Mouse (Mus musculus) liver, embryonic 11.5 days (tissue): ENCODE measurements around the gene Mrrf. TPM values are rescaled to one million over a fixed set of nuclear protein-coding genes. Genes with fewer than 3 reads are reported as not detected.

Experiments used
- ATAC-seq: fragments of 200-750 bp; cut with Nextera tagmentation; replicated peaks from 2 replicates; pipeline ENCODE4 v1.8.0; 2017; ENCODE audit warnings: moderate number of reproducible peaks, mild to moderate bottlenecking, moderate TSS enrichment, moderate library complexity; ENCODE audit not compliant: low FRiP score
- DNase-seq: peaks from one replicate; pipeline ENCODE4 v3.0.0-alpha.2; 2017; ENCODE audit warnings: low spot score
- H3K27ac ChIP-seq: fragments of 300-500 bp; sonication (generic); 2 replicates; pipeline ENCODE4 v1.5.1; 2014; ENCODE audit warnings: mild to moderate bottlenecking, low read depth, low read length, control low read depth
- H3K27me3 ChIP-seq: fragments of 300-500 bp; sonication (generic); replicated peaks from 2 replicates; pipeline ENCODE4 v1.6.1; 2014; ENCODE audit warnings: low read length, mixed read lengths; ENCODE audit not compliant: control insufficient read depth, insufficient read depth
- H3K36me3 ChIP-seq: fragments of 300-500 bp; sonication (generic); 2 replicates; pipeline ENCODE4 v1.6.1; 2014; ENCODE audit warnings: mild to moderate bottlenecking, low read length, moderate library complexity, mixed read lengths; ENCODE audit not compliant: control insufficient read depth, insufficient read depth
- H3K4me1 ChIP-seq: fragments of 300-500 bp; sonication (generic); replicated peaks from 2 replicates; pipeline ENCODE4 v1.6.1; 2014; ENCODE audit warnings: low read length, mixed read lengths; ENCODE audit not compliant: control insufficient read depth, insufficient read depth
- H3K4me2 ChIP-seq: fragments of 300-500 bp; sonication (generic); 2 replicates; pipeline ENCODE4 v1.6.1; 2014; ENCODE audit warnings: mild to moderate bottlenecking, control low read depth, moderate library complexity
- H3K4me3 ChIP-seq: fragments of 300-500 bp; sonication (generic); 2 replicates; pipeline ENCODE4 v1.5.1; 2014; ENCODE audit warnings: low read depth, low read length, control low read depth
- H3K9ac ChIP-seq: fragments of 300-500 bp; sonication (generic); 2 replicates; pipeline ENCODE4 v1.6.1; 2014; ENCODE audit warnings: low read depth, low read length, control low read depth
- H3K9me3 ChIP-seq: fragments of 300-500 bp; sonication (generic); 2 replicates; pipeline ENCODE4 v1.6.1; 2016; ENCODE audit warnings: low read length, inconsistent platforms, mixed read lengths; ENCODE audit not compliant: control insufficient read depth
- WGBS: fragments of 180-500 bp; shearing (Covaris S2); extraction: QIAGEN DNeasy Blood & Tissue Kit; methylation state at CpG from one replicate; pipeline ENCODE4 v1.1.7; 2014; 5-methylcytosine and 5-hydroxymethylcytosine counted together
- polyA plus RNA-seq: library from polyadenylated mRNA; unstranded; fragments of >200 nt; fragmentation: Nextera tagmentation; extraction: Ambion mirVana; gene quantifications from 2 replicates; pipeline ENCODE4 v1.2.1, GENCODE M21; 2014

The Mrrf gene
- polyA plus RNA-seq, 1 experiment from 2014 or later: 31.4 TPM

- no peaks in the 10 kb centered on the region for H3K36me3 ChIP-seq
- no peak overlapping the region for H3K4me3 ChIP-seq
- no peaks in the 10 kb centered on the region for H3K9me3 ChIP-seq
- ATAC-seq (no peak), DNase-seq (no peak)
- WGBS: 77% methylated on average over 5 of the region's 5 CpGs
- no peaks in the 10 kb centered on the region for H3K27me3 ChIP-seq
- H3K27ac ChIP-seq: no peak overlapping the region; the same call in 1 of the 2 replicates
- H3K9ac ChIP-seq: no peak overlapping the region
- peaks cover 11% of the 10 kb centered on the region for H3K4me1 ChIP-seq
- no peak overlapping the region for H3K4me2 ChIP-seq
Observed at GRCm38 (mm10) chr2:36236889-36237288, 100.7 kb downstream of the Mrrf start.

GRCm38 (mm10) chr2:36237557-36237956 is 101.4 kb downstream of the Mrrf start:
- no peaks in the 10 kb centered on the region for H3K27me3 ChIP-seq
- H3K9ac ChIP-seq: no peak overlapping the region
- no peak overlapping the region for H3K4me3 ChIP-seq
- peaks cover 11% of the 10 kb centered on the region for H3K4me1 ChIP-seq
- H3K4me2 ChIP-seq: no peak overlapping the region
- ATAC-seq (no peak), DNase-seq (no peak)
- H3K9me3 ChIP-seq: no peaks in the 10 kb centered on the region
- no peaks in the 10 kb centered on the region for H3K36me3 ChIP-seq
- no peak overlapping the region for H3K27ac ChIP-seq
- 87% methylated on average over 6 of the region's 6 CpGs for WGBS

DNA sequence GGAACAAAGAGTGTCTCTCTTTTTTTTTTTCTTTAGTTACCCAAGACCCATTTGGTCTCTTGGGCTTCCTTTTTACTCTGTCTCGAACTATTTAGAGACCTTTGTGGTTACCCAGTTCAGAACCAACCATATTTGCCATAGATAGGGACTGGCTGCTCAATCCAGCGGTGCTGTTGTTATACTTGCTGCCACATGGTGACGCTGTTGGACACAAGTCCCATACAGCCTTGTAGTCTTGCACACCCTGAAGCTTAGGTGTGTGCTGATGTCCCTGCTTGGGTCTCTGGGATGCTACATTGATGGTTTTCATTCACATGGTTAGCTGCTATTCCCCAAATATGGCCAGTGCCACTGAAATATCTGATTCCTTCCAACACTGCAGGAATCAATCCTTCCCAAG is 102.3 kb downstream of the Mrrf start:
- Histone ChIP-seq H3K4me1 (peaks cover 11% of the 10 kb centered on the region), H3K27me3 (no peaks in the 10 kb centered on the region), H3K36me3 (no peaks in the 10 kb centered on the region), H3K9ac (no peak overlapping the region), H3K27ac (no peak overlapping the region), H3K9me3 (no peaks in the 10 kb centered on the region), H3K4me3 (no peak overlapping the region), H3K4me2 (no peak overlapping the region)
- DNase-seq (no peak), ATAC-seq (no peak)
- 74% methylated on average over 3 of the region's 3 CpGs for WGBS

GRCm38 (mm10) chr2:36238951-36239350 is 102.8 kb downstream of the Mrrf start:
- WGBS: 82% methylated on average over 2 of the region's 2 CpGs
- no peak for DNase-seq
- no peaks in the 10 kb centered on the region for H3K36me3 ChIP-seq
- no peaks in the 10 kb centered on the region for H3K9me3 ChIP-seq
- no peak overlapping the region for H3K9ac ChIP-seq
- peaks cover 11% of the 10 kb centered on the region for H3K4me1 ChIP-seq
- H3K27me3 ChIP-seq: no peaks in the 10 kb centered on the region
- no peak overlapping the region for H3K27ac ChIP-seq
- H3K4me2 ChIP-seq: no peak overlapping the region
- ATAC-seq: no peak
- no peak overlapping the region for H3K4me3 ChIP-seq

Other genes with a start within 250 kb of the Mrrf start
- 0.36 and 0.45 TPM in 2 replicates for gene Ttll11, start 156.5 kb upstream of the Mrrf start, polyA plus RNA-seq
- 251 and 269 TPM in 2 replicates for gene Ndufa8, start 87.0 kb upstream of the Mrrf start, polyA plus RNA-seq
- gene Morn5, start 86.9 kb upstream of the Mrrf start, polyA plus RNA-seq: 0.27 TPM in 1 of 2 replicates, not detected in the other
- 0.59 and 0.99 TPM in 2 replicates for gene Lhx6, start 31.0 kb upstream of the Mrrf start, polyA plus RNA-seq
- gene Rbm18, start 384 bp downstream of the Mrrf start, polyA plus RNA-seq: 38.4 and 42.8 TPM in 2 replicates
- 28.6 and 30.3 TPM in 2 replicates for gene Ptgs1, start 94.0 kb downstream of the Mrrf start, polyA plus RNA-seq
- not detected in 2 replicates for gene Olfr338, start 237.1 kb downstream of the Mrrf start, polyA plus RNA-seq